Mouse (Mus musculus): ENCODE results near the gene Dync2li1. TPM values are rescaled to one million over a fixed set of nuclear protein-coding genes. Genes with fewer than 3 reads are reported as not detected.

The Dync2li1 gene
- polyA plus RNA-seq, 1 experiment from 2014 or later: 43.4 TPM

- no peak overlapping the region for H3K9ac ChIP-seq
- no peak overlapping the region for H3K4me2 ChIP-seq
- no peaks in the 10 kb centered on the region for H3K9me3 ChIP-seq
- peaks cover 11% of the 10 kb centered on the region for H3K27me3 ChIP-seq
- no peak overlapping the region for H3K27ac ChIP-seq
- no peak overlapping the region for H3K4me3 ChIP-seq
- ATAC-seq (ENCODE audit: insufficient number of reproducible peaks, insufficient read depth, low FRiP score, low TSS enrichment, low read depth): no peak
- 72% methylated on average over 16 of the region's 16 CpGs for WGBS
- H3K36me3 ChIP-seq: no peaks in the 10 kb centered on the region
- peaks cover 30% of the 10 kb centered on the region for H3K4me1 ChIP-seq
These were observed 46.4 kb downstream of the Dync2li1 start for GRCm38 (mm10) chr17:84672376-84673369.

GRCm38 (mm10) chr17:84674048-84674447, 47.8 kb downstream of the Dync2li1 start:
- H3K4me3 ChIP-seq: no peak overlapping the region
- ATAC-seq (ENCODE audit: insufficient number of reproducible peaks, insufficient read depth, low FRiP score, low TSS enrichment, low read depth): no peak
- H3K27me3 ChIP-seq: peaks cover 11% of the 10 kb centered on the region
- H3K9me3 ChIP-seq: no peaks in the 10 kb centered on the region
- no peak overlapping the region for H3K27ac ChIP-seq
- H3K4me2 ChIP-seq: peak overlapping the region; percentile 22
- 5% methylated on average over 7 of the region's 7 CpGs for WGBS
- peaks cover 30% of the 10 kb centered on the region for H3K4me1 ChIP-seq
- H3K36me3 ChIP-seq: no peaks in the 10 kb centered on the region
- no peak overlapping the region for H3K9ac ChIP-seq

DNA sequence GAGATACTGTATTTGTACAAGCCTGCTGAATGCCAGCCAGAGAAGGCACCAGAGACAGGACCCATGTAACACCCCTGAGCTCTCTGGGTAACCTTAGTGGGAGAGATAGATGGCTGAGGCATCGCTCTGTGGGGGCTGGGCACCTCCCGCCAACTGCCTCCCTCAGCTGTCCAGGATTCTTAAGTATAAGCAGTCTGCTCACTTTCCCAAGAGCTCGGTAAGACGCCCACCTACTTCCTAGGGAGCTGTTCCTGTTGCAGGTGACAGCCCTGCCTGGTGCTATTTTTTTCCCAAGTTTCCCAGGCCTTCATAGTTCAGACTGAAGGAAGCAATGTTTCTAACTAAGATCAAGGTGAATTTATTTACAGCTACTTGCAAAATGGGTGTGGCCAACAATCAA, 48.9 kb downstream of the Dync2li1 start:
- Histone ChIP-seq H3K9me3 (no peaks in the 10 kb centered on the region), H3K4me2 (peak overlapping the region; percentile 76), H3K9ac (no peak overlapping the region), H3K27me3 (peaks cover 11% of the 10 kb centered on the region), H3K4me3 (no peak overlapping the region), H3K36me3 (no peaks in the 10 kb centered on the region), H3K4me1 (peaks cover 27% of the 10 kb centered on the region), H3K27ac (no peak overlapping the region)
- WGBS: 53% methylated on average over 4 of the region's 4 CpGs
- no peak for ATAC-seq (ENCODE audit: insufficient number of reproducible peaks, insufficient read depth, low FRiP score, low TSS enrichment, low read depth)

DNA sequence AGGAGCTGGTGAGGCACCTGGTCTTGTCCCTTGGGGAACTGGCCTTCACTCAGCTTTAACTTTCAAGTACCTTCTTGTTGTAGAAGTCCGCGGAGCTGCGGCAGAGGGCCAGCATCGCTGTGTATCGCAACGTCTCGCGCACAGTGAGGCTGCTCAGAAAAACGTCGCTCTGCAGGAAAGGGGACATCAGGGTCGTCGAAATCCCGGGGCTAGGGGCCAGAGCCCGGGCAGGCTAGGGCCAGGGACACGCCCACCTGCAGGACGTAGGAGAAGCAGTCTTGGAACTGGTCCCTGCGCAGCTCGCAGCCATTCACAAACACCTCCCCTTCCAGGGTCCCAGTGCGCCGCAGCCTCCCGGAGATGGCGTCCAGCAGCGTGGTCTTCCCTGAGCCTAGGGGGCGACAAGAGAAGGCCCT, 49.7 kb downstream of the Dync2li1 start, which contains the start of gene Abcg8:
Gene Abcg8, plus strand, starts transcription at position 352 of the 416 bp plus-strand sequence.
- 4% methylated on average over 24 of the region's 24 CpGs for WGBS
- 0 out of 2 replicates have a peak, but pooled peaks have one; percentile 12 for ATAC-seq (ENCODE audit: insufficient number of reproducible peaks, insufficient read depth, low FRiP score, low TSS enrichment, low read depth)
- peaks cover 11% of the 10 kb centered on the region for H3K27me3 ChIP-seq

DNA sequence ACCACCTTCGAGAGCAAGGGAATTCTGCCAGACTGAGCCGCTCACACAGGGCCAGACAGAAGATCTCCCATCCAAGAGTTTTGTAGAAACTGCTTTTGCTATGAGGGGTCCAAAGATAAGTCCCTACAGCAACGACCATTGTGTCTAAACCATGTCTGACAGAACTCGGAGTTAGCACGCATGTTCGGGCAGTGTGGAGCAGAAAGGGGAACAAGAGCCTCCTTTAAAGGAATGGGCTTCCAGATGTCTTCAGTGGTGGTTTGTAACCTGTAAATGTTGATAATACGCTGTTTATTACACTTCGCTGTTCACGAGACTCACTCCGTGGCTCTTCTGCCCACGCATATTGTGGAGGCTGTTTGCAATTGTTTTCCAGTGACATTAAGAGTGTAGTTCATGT, 51.3 kb downstream of the Dync2li1 start:
- Histone ChIP-seq H3K27ac (no peak overlapping the region), H3K9ac (no peak overlapping the region), H3K4me1 (peaks cover 27% of the 10 kb centered on the region), H3K4me3 (no peak overlapping the region), H3K4me2 (no peak overlapping the region), H3K36me3 (no peaks in the 10 kb centered on the region), H3K27me3 (peaks cover 8% of the 10 kb centered on the region), H3K9me3 (no peaks in the 10 kb centered on the region)
- 86% methylated on average over 11 of the region's 11 CpGs for WGBS
- ATAC-seq (ENCODE audit: insufficient number of reproducible peaks, insufficient read depth, low FRiP score, low TSS enrichment, low read depth): no peak

More for the DNA sequence above, 49.7 kb downstream of the Dync2li1 start, which contains the start of gene Abcg8:
- Histone ChIP-seq H3K9ac (peak within 1 kb of the TSS; percentile 68), H3K4me3 (peak within 1 kb of the TSS; percentile 44), H3K4me1 (peaks cover 27% of the 10 kb centered on the region), H3K36me3 (no peaks in the 10 kb centered on the region), H3K4me2 (peak within 1 kb of the TSS; percentile 76), H3K27ac (no peak within 1 kb of the TSS), H3K9me3 (no peaks in the 10 kb centered on the region)

- H3K36me3 ChIP-seq: no peaks in the 10 kb centered on the region
- no peak overlapping the region for H3K4me2 ChIP-seq
- ATAC-seq (ENCODE audit: insufficient number of reproducible peaks, insufficient read depth, low FRiP score, low TSS enrichment, low read depth): no peak
- no peak overlapping the region for H3K27ac ChIP-seq
- no peak overlapping the region for H3K9ac ChIP-seq
- peaks cover 15% of the 10 kb centered on the region for H3K4me1 ChIP-seq
- no peaks in the 10 kb centered on the region for H3K27me3 ChIP-seq
- no peaks in the 10 kb centered on the region for H3K9me3 ChIP-seq
- WGBS: 70% methylated on average over 3 of the region's 3 CpGs
- H3K4me3 ChIP-seq: no peak overlapping the region
These were observed 55.4 kb downstream of the Dync2li1 start for GRCm38 (mm10) chr17:84681670-84682069.

DNA sequence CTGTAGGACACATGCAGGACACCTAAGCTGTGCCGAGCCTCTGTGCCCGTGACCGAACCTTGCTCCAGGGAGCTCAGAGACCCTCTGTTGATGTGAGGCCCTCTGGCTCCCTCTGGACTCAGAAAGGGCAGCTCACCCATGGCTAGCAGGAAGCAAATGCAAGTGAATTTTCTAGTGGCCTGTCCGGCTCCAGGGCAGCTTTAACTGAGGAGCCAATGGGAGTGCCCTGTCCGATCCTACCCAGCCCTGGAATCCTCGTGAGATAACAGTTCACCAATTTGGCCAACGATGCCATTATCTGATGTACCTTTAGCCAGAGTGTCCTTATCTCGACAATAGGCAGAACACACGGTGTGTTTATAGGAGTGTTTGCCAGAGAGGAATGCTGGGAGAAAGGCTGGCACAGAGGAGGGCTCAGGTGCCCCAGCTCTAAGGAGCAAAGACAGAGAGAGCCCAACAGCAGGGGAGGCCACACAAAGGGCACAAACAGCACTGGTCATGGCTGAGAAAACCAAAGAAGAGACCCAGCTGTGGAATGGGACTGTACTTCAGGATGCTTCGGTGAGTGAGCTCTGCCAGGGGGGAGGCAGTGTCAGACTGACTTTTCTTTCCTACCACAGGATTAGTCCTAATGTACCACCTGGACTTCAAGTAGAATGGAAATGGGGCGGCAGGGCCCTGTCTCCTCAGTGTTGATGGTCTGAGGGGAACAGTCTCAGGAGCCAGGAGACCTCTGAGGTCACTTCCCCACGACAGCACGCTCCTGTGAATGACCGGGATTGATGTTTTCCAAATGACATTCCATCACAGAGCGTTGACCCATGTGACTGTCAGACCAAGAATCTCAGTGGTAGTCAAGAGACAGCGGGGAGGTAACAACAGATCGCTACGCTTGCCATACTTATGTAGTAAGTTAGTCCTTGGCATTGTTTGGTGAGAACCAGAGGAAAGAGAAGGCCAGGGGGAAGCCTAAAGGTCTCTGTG, 56.7 kb downstream of the Dync2li1 start, which contains the start of gene Abcg5:
Gene Abcg5, minus strand, starts transcription at position 278 of the 984 bp plus-strand sequence.
- Histone ChIP-seq H3K36me3 (no peaks in the 10 kb centered on the region), H3K9ac (no peak within 1 kb of the TSS), H3K27ac (no peak within 1 kb of the TSS), H3K4me3 (no peak within 1 kb of the TSS), H3K4me2 (no peak within 1 kb of the TSS), H3K9me3 (no peaks in the 10 kb centered on the region), H3K27me3 (no peaks in the 10 kb centered on the region), H3K4me1 (peaks cover 15% of the 10 kb centered on the region)
- 80% methylated on average over 18 of the region's 18 CpGs for WGBS
- no peak for ATAC-seq (ENCODE audit: insufficient number of reproducible peaks, insufficient read depth, low FRiP score, low TSS enrichment, low read depth)

DNA sequence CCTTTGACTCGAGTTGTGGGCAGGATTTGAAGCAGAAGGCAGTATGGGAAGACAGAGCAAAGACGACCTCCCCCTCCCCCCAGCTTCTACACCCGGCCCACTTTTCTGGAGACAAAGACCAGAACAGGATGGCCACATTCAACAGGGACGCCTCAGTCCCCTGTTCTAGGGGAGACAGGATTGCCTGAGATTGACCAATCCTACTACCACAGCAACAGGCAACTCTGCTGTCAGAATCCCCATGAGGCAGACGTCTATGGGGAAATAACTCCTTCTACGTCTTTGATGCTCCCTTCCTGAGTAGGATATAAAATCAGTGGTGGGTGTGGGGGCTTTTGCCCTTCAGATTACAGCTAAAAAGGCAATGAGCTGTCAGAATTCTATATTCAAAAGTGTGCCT, 58.0 kb downstream of the Dync2li1 start:
- no peak overlapping the region for H3K27ac ChIP-seq
- ATAC-seq (ENCODE audit: insufficient number of reproducible peaks, insufficient read depth, low FRiP score, low TSS enrichment, low read depth): no peak
- H3K4me2 ChIP-seq: no peak overlapping the region
- no peaks in the 10 kb centered on the region for H3K9me3 ChIP-seq
- H3K4me3 ChIP-seq: no peak overlapping the region
- H3K9ac ChIP-seq: no peak overlapping the region
- no peaks in the 10 kb centered on the region for H3K36me3 ChIP-seq
- H3K27me3 ChIP-seq: peaks cover 3% of the 10 kb centered on the region; the same call in 1 of the 2 replicates
- WGBS: 51% methylated on average over 6 of the region's 6 CpGs
- peaks cover 24% of the 10 kb centered on the region for H3K4me1 ChIP-seq

- peaks cover 28% of the 10 kb centered on the region for H3K4me1 ChIP-seq
- H3K4me2 ChIP-seq: no peak overlapping the region
- 53% methylated on average over 4 of the region's 4 CpGs for WGBS
- no peak for ATAC-seq (ENCODE audit: insufficient number of reproducible peaks, insufficient read depth, low FRiP score, low TSS enrichment, low read depth)
- no peak overlapping the region for H3K4me3 ChIP-seq
- no peak overlapping the region for H3K9ac ChIP-seq
- peaks cover 3% of the 10 kb centered on the region; the same call in 1 of the 2 replicates for H3K27me3 ChIP-seq
- peak overlapping the region; percentile 29; the same call in 1 of the 2 replicates for H3K27ac ChIP-seq
- H3K9me3 ChIP-seq: no peaks in the 10 kb centered on the region
- no peaks in the 10 kb centered on the region for H3K36me3 ChIP-seq
These were observed 59.0 kb downstream of the Dync2li1 start for GRCm38 (mm10) chr17:84685286-84685685.

GRCm38 (mm10) chr17:84687994-84688393, 61.7 kb downstream of the Dync2li1 start:
- peaks cover 3% of the 10 kb centered on the region; the same call in 1 of the 2 replicates for H3K27me3 ChIP-seq
- 26% methylated on average over 5 of the region's 5 CpGs for WGBS
- ATAC-seq (ENCODE audit: insufficient number of reproducible peaks, insufficient read depth, low FRiP score, low TSS enrichment, low read depth): 0 out of 2 replicates have a peak, but pooled peaks have one; percentile 40

GRCm38 (mm10) chr17:84688834-84689233, 62.5 kb downstream of the Dync2li1 start:
- Histone ChIP-seq H3K9ac (no peak overlapping the region), H3K4me2 (no peak overlapping the region), H3K4me1 (peaks cover 38% of the 10 kb centered on the region), H3K27me3 (peaks cover 3% of the 10 kb centered on the region; the same call in 1 of the 2 replicates), H3K9me3 (no peaks in the 10 kb centered on the region), H3K36me3 (no peaks in the 10 kb centered on the region), H3K4me3 (no peak overlapping the region), H3K27ac (no peak overlapping the region)
- 87% methylated on average over 11 of the region's 11 CpGs for WGBS
- ATAC-seq (ENCODE audit: insufficient number of reproducible peaks, insufficient read depth, low FRiP score, low TSS enrichment, low read depth): no peak

More at GRCm38 (mm10) chr17:84687994-84688393, 61.7 kb downstream of the Dync2li1 start:
- Histone ChIP-seq H3K27ac (0 out of 2 replicates have a peak overlapping the region, but pooled peaks have one; percentile 24), H3K36me3 (no peaks in the 10 kb centered on the region), H3K9ac (no peak overlapping the region), H3K4me2 (no peak overlapping the region; the same call in 1 of the 2 replicates), H3K4me3 (no peak overlapping the region), H3K9me3 (no peaks in the 10 kb centered on the region), H3K4me1 (peaks cover 38% of the 10 kb centered on the region)

All from embryonic facial prominence, embryonic 13.5 days (tissue).